Comparison of ENCODE assay signal across 8 mouse cellular contexts in genomic region chr7:84679264-84679663, GRCm38 (mm10). TPM values are rescaled to one million over a fixed set of nuclear protein-coding genes. Genes with fewer than 3 reads are reported as not detected.
DNase-seq lines count a peak whose midpoint lies in the region; ATAC-seq lines count a peak whose summit lies in the region.

No protein-coding gene starts in this region.

- H3K4me2 ChIP-seq in hindbrain, embryonic 13.5 days = peak overlapping the region; percentile 47

- H3K4me1 ChIP-seq in hindbrain, embryonic 13.5 days (replicated peaks) = peaks cover 20% of the 10 kb centered on the region

- no peak overlapping the region for H3K27ac ChIP-seq in hindbrain, embryonic 13.5 days

- no peaks in the 10 kb centered on the region for H3K27me3 ChIP-seq in hindbrain, embryonic 13.5 days

- no peaks in the 10 kb centered on the region for H3K36me3 ChIP-seq in hindbrain, embryonic 13.5 days

- H3K4me3 ChIP-seq in hindbrain, embryonic 13.5 days = peak overlapping the region; percentile 48

- DNase-seq in WW6 (ENCODE audit: low read depth, low spot score) = peak; percentile 22
- peak; percentile 58 to 76 for DNase-seq in cerebellum, postnatal 25 days
- DNase-seq in frontal cortex, postnatal 14 days (ENCODE audit: low spot score in 2 of 2) = peak; percentile 52 to 56
- DNase-seq in layer of hippocampus, postnatal 10 days (ENCODE audit: low spot score in 2 of 2) = peak; percentile 39 to 59
- peak; percentile 89 for DNase-seq in lung, postnatal 10 days
- DNase-seq in retina, embryonic 14.5 days (ENCODE audit: low spot score) = peak; percentile 85
- DNase-seq in urinary bladder, postnatal 36 days (ENCODE audit: low spot score in 2 of 2) = peak; percentile 31 to 65

- no peaks in the 10 kb centered on the region for H3K9me3 ChIP-seq in hindbrain, embryonic 13.5 days

- WGBS in hindbrain, embryonic 13.5 days = 2% methylated on average over 4 of the region's 4 CpGs

- peak overlapping the region; percentile 49 for H3K9ac ChIP-seq in hindbrain, embryonic 13.5 days

- peak; percentile 97 for ATAC-seq in hindbrain, embryonic 13.5 days (ENCODE audit: low FRiP score)

RNA-seq across cellular contexts. Expression of gene Zfand6, which starts 10.5 kb away (rescaled TPM):
- 219 TPM in 2 replicates for polyA plus RNA-seq in hindbrain, embryonic 13.5 days (2015; fragmentation: Nextera tagmentation; extraction: Ambion mirVana)
- total RNA-seq in layer of hippocampus, postnatal 10 days (2021) = 10 to 100 TPM; 63.7 to 63.9 TPM

Comparison
In these comparisons a context has a peak if more than half of its experiments do, and no peak if none do; other contexts are left out.
1. DNase-seq: peak in every context shown above with its lines; median percentile 89 in lung, postnatal 10 days; 85 in retina, embryonic 14.5 days; 67 in cerebellum, postnatal 25 days; 54 in frontal cortex, postnatal 14 days; 49 in layer of hippocampus, postnatal 10 days; 48 in urinary bladder, postnatal 36 days; 22 in WW6.